Mouse (Mus musculus) T-helper 17 cell (primary cell): ENCODE results near the gene Egfl6.

Experiments used
- in situ Hi-C, 2 experiments: fragments of 300-600 bp; cut with MboI, MseI; formaldehyde crosslinking; loops; 1 replicate in 1 of 2; 2 replicates in 1 of 2; pipeline ENCODE4 v1.15.1; 2025; ENCODE audit warnings: high pct_unique_total_duplicates in 2 of 2

Gene Egfl6

DNA sequence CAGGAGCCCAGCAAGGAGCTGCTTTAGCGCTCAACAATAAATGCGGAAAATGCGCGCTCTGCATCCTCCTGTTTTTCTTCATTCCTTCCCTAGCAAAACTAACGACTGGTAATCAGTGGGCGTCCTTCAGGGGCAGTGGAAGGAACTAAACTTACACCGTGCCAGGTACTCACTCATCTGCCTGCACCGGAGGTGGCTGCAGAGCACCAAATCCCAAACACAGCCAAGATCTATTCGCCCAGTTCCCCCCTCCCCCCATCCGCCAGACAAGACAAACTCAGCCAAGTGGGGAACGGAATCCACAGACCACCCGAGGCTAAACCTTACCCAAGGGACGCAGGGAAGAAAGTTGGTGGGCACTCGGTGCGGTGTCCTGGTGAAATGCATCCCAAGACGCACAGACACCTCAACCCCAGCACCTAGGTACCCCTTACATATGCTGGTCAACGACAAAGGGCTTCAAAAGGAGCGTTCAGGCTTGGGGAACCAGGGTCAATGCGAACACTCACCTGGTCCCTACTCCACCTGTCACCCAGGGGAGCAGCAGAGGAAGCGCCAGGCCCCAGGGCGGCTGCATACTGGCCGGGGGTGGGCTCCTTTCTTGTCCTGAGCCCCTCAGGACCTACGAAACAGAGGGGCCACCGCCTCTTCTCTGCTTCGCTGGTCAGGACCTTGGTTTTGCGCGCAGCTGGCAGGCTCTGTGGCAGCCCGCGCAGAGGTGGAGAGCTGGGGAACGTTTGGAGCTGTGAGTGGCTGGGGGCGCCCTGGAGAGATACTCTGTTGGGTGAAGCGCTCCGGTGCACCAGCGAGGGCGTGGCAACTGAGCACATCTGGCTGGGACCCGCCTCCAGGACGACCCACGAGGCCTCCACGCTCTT, at the start of gene Egfl6:
Gene Egfl6, minus strand, starts transcription at position 774 of the 878 bp plus-strand sequence.
- in situ Hi-C loops = no loop called here

DNA sequence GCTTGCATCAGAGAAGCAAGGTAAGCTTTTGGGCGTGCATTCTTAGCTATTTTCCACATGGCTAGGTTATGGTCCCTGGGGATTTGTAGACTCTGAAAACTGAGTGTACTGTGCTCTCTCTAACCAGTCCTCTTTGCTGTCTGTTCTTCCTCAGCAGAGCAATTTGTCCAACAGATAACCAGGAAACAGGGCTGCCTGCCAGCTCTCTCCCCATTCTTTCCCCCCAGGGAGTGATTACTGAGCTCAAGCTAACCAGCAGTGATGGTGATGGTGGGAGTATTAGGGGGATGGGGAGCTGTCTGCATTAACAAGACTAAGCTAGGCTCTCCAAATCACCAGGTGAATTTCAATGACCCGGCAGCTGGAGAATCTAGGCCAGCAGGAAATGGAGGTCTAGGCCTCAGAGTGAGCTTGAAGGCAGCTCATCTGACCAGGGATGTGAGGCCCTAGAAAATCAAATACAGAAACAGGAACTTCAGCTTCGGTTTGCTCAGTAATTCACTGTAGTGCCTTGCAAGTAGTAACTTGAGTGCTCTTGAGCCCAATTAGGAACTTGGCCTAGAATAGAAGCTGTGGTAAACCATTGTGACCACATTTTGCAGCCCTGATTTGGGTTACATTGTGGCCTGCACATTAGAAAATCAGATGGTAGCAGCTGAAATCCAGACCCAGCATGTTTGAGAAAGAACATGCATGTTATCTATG, 41.5 kb upstream of the Egfl6 start:
- in situ Hi-C loops = no loop called here

DNA sequence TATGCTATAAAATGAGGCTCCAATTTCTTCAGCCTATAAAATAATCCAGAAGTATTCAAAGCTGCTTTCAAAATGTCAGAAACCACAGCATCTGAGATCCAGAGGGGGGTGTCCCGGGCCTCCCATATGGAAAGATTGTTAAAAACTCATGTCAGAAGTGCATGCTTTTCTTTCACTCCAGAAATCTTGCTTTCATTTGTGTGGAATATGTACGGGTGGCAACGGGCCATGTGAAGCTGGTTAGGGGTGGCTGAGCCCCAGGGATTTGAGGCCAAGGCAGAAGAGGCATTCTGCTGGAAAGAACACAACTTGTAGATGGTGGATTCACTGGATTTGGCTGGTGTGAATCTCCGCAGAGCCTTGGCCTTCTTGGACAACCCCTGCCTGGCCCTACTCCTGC, 40.7 kb upstream of the Egfl6 start:
- in situ Hi-C loops = no loop called here

DNA sequence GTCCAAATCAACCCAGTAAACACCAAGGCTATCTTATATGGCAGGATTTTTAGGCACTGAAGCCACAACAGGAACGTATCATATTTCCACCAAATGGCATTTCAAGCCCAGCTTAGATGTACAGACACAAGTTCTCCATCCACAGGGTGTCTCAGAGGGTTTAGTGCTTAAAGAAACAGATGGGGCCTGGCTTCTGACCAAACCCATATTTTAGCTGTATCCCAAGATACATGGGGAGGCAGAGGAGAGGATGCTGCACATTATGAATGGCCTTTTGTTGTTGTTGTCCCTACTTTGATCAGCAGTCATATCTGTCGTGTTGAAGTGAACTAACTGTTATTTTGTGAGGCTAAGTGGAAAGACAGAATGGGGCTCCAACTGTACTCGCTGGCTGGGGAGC, 37.7 kb upstream of the Egfl6 start:
- in situ Hi-C loops = no loop called here

DNA sequence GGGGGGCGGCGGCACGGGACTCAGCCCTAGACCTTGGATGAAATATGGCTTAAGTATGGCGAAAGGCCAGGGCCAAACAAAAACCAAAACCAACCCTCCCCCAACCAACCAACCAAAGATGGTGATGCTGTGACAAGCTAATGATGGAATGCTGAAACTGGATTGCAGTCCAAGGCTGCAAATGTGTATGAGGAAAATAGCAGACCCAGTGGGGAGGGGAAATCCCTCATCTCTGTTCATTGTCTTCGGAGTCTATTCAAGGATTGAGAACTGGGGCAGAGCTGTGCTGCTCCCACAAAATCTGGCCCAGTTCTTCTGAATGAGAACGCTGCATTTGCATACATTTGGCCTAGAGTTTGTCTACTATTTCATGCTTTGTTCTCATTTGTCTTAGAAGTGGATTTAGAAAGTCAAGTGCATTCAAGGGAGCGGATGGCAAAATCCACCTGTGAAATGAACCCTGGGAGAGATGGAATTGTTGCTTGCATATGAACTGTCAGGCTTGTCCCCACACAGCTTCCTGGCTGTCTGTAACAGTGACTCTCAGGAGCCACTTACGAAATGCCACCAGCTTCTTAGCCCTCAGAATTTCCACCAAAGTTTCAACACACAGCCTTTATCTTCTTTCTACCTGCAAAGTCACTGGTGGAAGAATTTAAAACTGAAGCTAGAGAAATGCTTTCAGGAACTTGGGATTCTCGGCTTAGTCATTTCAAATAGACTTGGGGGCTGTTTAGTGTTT, 36.2 kb upstream of the Egfl6 start:
- in situ Hi-C loops = no loop called here

DNA sequence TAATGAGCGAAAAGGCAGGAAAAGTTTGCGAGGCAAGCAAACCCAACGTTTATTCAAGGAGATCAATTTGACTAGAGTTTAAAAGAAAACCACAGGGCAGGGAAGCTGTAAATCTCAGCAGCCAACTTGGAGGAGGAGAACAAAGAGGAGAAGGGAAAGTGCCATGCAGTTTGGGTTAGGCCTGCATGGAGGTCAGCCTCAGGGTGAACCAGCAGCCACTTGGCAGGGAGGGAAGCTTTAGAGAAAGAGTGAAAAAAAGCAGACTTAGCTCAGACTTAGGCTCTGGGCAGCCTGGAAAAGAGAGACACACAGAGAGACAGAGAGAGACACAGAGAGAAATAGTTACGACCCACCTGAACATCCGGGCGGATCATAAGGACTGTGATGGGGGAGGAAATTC, 35.4 kb upstream of the Egfl6 start:
- in situ Hi-C loops = no loop called here

DNA sequence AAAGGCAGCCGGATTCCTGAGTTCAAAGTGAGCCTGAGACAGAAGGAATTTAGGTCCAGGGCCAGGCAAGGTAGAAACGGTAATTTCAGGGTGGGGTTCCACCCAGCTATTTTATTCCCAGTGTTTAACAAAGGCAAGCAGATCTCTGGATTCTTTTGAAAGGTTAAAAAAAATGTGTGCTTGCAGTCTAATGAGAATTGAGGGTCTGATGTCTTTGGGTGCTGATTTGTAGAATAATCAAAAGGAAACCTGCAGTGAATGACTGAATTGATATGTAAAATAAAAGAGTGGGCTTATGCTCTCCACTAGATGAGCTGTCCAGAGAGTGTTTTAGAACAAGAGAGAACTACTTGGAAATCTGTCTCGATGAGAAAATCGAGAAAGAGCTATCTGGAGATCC, 33.6 kb upstream of the Egfl6 start:
- in situ Hi-C loops = no loop called here

DNA sequence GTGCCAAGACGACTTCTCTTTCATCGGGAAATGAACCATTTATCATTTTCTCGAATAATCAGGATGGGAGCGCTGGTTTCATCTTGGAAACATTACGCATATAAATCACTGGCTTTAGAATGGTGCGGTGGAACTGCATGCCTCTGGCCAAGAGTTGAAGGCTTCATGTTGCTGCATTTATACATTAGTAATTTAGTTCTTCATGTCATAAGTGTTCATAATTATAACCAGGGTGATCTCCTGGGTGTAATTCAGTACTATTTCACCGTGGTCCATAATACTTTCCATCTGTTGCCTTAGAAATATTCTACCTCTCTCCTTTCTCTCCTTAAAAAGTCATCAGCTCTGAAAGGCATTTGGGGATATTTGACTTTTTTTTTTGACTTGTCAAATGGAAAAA, 29.7 kb upstream of the Egfl6 start:
- in situ Hi-C loops = no loop called here

DNA sequence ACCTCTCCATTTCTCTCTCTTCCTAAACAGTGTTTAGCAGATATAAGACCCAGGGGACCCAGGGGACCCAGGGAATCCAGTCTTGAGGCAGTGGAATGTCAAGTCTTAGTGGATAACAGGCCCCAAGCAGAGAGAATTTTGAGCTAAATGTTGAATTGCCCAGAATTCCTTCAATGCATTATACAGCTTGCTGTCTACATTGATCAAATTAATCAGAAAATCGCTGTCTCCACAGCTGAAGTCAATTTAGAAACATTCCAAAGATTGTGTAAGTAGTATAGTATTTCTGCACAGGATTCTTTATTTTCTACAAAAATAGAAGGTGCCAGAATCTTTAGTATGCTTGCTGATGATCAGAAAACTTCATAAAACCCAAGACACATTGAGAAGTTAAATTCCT, 9.4 kb downstream of the Egfl6 start:
- in situ Hi-C loops = no loop called here

DNA sequence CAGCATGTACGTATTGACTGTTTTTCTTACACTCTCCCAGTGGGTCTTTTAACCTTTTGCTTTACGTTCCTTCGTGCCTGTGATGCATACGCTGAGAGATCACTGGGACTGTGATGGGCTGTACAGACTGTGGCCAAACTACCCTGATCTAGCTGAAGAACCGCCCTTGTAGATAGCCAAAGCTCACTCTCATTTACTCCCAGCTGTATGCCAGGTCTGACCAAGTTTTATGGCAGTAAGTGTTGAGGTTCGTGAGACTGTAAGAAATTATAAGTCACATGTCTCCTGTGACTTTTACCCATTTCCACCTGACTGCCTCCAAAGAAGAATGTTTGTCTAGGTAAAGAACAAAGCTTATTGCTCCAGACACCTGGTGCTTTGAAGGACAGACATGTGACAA, 19.5 kb downstream of the Egfl6 start:
- in situ Hi-C loops = no loop called here

DNA sequence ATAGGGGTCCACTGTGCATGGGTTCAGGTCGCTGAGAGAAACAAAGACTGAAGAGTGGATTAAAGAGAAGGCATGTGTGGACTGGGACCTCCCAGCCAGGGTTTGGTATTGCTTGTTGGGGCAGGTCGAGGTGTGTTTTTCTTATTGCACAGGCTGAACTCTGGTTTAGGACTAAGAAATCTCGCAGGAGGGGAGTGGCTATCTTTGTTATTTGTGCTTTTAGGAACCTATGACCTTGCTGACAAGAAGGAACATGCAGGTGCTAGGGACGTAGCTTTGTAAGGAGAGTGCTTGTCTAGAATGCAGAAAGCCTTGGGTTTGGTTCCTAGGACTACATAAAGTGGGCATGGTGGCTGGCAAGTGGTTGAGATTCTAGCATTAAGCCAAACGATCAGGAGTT, 20.1 kb downstream of the Egfl6 start:
- in situ Hi-C loops = no loop called here

DNA sequence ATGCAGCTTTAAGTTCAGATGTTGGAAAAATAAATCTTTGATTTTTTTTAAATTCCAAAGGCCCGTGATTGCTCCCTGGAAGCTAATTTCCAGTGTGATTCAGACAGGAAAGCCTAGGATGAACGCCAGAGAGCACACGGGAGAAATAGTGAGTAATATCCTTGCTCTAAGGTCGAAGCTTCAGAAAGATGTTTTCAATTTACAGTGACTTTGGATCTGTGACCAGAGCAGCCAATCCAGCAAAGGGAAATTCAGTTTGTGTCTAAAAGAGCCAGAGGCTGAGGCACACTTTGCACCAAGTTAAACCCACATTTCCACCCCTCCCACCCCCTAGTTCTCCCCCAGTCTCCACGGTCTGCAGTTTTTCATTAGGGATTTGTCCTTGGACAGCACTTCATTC, 20.6 kb downstream of the Egfl6 start:
- in situ Hi-C loops = no loop called here

DNA sequence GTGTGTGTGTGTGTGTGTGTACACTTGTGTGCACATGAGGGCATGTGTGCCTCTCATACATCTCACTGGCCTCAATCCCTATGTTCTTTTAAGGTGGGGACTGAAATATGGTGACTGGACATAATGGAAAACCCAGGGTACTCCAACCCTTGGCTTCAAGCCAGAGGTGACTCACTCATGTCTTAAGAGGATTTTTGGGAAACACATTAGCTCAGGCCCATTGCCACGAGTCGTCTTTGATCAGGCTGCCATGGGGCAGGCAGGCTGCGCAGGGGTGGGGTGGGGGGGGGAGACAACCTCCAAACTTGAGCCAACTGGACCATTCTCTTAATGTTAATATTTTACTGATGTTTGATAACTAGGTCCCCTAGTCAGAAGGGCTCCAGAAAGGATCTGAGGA, 26.2 kb downstream of the Egfl6 start:
- in situ Hi-C loops = no loop called here

DNA sequence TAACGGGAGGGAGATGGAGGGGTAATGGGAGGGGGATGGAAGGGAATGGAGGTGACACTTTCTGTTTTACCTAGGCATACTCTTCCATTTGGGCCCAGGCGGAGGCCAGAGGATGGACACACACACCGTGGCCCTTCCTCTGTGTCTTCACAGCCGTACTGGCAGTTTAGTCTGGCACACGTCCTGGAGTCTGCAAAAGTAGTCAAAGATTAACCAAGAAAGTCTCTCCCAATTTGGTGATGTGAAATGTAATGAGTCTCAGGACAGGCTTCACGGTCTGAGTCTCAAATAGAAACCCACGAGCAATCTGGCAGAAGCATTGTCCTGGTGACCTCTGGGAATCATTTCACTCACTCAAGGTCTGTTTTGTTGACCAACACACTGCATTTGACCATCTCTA, 33.2 kb downstream of the Egfl6 start:
- in situ Hi-C loops = no loop called here

DNA sequence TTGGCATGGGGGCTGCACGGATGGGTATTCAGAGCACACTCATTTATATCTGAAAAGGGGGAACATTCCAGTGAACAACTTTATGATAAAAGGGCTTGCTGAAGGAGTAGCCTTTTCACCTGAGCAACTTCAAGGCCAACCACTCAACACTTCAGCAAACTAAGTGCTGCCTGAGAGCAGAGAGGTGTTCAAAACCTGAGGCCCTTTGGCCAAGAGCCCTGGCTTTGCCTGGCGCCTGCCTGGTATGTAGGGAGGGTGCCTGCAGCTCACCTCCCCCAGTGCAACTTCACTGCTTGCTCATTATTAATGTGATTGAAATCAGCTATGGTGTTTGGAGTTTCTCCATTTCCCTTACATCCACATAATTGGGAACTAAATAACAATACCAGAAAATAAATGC, 39.0 kb downstream of the Egfl6 start:
- in situ Hi-C loops = no loop called here

DNA sequence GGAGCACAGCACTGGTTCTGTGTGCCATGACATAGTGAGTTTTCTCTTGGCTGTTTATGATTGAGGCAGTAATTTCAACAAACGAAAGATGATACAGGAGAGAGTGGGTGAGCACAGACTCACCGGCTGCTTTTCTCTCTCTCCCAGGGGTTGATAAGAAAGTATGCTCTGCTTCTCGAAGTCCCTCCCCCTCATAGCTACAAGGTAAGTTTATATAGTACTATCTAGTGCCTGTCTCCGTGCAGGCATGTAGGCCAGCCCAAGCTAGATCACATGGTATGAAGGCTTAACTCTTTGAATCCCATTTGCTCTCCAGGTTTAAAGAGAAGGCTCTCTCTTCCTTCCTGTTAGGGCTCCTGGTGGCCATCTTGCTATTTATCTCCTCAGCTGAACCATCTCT, 50.4 kb downstream of the Egfl6 start:
- in situ Hi-C loops = loop anchor here in 1 of 2 experiments (10.0 kb wide), 1 partner anchor 1660 kb away; no protein-coding TSS in a partner anchor

DNA sequence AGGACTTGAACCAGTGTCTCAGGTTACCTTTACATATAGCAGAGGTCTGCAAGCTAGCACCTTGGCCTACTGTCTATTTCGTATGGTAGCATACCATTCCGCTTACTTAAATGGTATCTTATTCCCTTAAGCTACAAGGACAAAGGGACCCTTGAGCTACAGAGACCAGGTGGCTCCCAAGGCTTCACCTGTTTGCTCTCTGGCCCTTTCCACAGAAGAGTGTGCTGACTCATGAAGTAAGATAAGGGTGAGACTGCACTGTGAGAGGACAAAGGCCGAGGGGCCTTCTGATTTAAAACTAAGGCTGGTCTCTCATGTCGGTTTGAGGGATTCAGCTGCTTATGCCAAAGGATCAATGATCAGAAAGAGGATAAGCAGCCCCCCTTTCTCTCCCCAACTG, 52.1 kb downstream of the Egfl6 start:
- in situ Hi-C loops = loop anchor here in 1 of 2 experiments (10.0 kb wide), 1 partner anchor 1659 kb away; no protein-coding TSS in a partner anchor

DNA sequence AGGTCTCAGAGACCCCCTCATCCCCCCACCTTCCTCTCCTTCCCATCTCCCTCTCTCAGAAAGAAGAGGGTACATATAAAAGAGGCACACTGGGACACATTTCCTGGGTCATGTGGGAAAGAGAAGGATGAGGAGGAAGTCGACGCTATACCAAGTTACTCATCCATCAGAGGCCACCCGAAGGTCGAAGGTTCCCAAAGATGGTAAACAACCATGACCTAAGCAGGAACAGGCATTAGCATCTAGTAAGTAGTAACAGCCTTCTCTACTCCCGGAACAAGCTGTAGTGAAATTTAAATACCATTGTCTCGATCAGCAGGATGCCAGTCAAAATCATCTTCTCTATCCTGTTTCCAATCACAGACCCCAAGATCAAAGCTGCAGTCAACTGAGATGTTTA, 53.8 kb downstream of the Egfl6 start:
- in situ Hi-C loops = loop anchor here in 1 of 2 experiments (10.0 kb wide), 1 partner anchor 1657 kb away; no protein-coding TSS in a partner anchor

DNA sequence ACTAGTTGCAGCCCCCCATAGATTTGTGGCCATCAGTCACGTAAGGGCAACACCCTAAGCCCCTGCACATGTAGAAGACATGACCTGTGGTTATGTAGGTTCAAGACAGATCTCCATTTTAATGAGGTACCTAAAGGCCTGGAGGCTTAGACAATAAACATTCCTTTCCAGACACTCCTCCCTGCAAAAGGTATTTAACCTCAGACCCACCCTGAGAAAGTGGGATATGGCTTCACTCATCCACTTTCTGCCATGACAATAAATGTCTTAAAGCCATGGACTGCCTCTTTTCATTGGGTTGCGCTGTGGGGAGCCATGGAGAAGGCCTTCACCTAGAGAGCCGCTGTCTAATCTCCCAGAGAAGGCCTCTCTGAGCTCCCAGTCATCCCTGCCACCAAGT, 57.4 kb downstream of the Egfl6 start:
- in situ Hi-C loops = no loop called here

DNA sequence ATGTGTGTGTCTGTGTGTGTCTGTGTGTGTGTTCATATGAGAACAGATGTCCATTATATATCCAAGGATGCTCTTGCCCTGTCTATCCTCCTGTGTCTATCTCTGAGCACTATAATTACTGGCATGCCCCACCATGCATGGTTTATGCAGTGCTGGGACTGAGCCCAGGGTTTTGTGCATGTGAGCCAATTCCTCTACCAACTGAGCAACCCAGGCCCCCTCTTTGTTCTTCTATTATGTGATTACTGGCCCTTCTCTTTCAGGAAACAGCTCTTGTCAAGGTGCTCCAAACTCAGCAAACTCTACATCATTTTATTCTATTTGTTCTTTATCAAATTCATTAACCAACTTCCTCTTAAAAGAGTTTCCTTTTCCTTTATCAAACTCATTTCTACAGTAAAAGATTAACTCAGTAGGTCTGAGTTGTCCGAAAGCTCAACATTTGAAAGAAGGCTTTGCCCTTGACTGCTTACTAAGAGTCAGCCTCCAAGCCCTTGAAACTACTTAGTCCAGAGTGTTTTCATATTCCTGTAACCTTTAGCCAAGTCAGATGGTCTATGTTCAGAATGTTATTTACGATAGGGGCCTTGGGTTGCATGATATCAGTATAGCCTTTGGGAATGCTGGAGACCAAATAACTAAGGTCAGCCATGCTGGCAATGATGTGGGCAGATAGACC, 59.7 kb downstream of the Egfl6 start:
- in situ Hi-C loops = no loop called here

DNA sequence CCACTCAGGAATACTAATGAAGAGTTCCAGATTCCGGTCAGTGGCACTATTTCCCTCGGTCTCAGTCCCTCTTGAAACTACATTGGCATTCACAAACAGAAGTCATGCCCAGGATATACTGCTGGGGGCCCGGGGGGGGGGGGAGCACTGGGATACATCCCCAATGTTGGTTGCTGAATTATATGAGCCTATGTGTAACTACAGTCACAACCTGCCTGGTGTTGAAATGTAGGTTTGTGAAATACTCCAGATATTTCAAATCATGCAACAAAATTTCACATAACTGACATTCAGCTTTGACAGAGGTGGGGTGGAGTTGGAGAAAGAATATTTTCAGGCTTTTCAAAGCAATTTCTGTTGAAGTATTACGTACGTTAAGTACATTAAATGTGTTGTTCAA, 64.7 kb downstream of the Egfl6 start:
- in situ Hi-C loops = no loop called here

DNA sequence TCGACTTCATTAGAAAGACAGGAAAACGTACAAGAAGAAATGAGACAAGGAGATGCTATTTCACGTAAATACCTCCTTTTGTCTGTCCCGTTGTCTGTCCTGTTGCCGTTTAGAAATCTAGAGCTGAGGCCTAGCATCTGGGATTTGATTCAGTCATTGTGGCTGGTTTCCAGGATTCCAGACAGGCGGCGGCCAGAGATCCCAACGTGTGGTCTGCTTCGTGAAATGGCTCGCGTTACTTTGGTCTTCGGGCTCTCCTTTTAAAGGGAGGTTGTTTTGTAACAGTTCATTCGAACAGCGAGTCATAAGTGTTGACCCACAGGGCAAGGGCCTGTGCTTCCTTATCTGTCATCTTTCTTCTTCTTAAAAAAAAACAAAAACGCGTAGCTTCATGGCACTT, 67.2 kb downstream of the Egfl6 start, which contains the start of gene Tceanc:
Gene Tceanc, minus strand, starts transcription at position 223 of the 400 bp plus-strand sequence.
- in situ Hi-C loops = no loop called here
